Mouse (Mus musculus) adrenal gland, postnatal 36 days (tissue): ENCODE measurements around the gene Gm6096. TPM values are rescaled to one million over a fixed set of nuclear protein-coding genes. Genes with fewer than 3 reads are reported as not detected.

Source experiments
- DNase-seq, 2 experiments: peaks; one replicate each; pipeline ENCODE4 v3.0.0; 2021; ENCODE audit warnings: mixed read lengths in 1 of 2
- total RNA-seq, 2 experiments: library from RNA; stranded (reverse); gene quantifications; 2 replicates each; pipeline ENCODE4 v1.2.3; 2021

Gm6096 gene
- total RNA-seq, 2 experiments from 2014 or later = not detected

- DNase-seq = no peak
Observed at GRCm38 (mm10) chr7:34234610-34235561, 16.0 kb upstream of the Gm6096 start.

DNA sequence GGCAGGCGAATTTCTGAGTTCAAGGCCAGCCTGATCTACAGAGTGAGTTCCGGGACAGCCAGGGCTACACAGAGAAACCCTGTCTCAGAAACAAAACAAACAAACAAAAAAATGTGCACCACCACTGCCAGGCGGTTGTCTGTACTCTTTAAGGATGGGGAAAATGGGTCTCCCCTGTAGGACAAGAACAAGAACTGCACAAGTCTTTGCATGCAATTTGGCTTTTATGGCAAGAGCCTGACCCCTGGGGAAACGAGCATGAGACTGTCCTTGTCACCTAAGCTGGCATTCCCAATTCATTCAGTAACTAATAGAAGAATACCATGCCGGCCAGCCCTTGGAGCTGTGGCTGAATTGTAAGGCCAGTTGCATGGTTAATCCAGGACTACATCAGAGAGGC is 15.2 kb upstream of the Gm6096 start:
- DNase-seq = no peak

DNA sequence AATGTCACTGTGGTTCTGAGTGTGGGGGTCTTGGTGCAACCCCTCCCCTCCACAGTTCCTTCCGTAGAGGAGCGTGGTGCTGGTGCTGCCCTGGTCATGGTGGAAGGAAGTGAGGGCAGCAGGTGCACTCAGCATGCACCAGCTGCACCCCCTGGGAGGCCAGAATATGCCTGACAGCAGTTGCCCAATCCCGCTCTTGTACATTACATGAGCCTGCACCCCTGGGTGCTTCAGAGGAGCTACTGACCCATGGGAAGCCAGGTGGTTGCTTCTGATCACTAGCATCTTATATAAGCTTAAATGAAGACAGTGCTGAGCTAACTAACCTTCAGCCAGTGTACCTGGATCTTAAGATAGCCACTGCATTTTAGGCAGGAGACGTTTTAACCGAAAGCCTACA is 12.8 kb upstream of the Gm6096 start:
- no peak for DNase-seq

GRCm38 (mm10) chr7:34242176-34242575 is 8.7 kb upstream of the Gm6096 start:
- no peak for DNase-seq

- no peak for DNase-seq
Observed at GRCm38 (mm10) chr7:34246870-34247499, 3.9 kb upstream of the Gm6096 start.

- DNase-seq = no peak
Observed at GRCm38 (mm10) chr7:34252030-34252429, 1.2 kb downstream of the Gm6096 start.

GRCm38 (mm10) chr7:34255137-34255536 is 4.3 kb downstream of the Gm6096 start:
- DNase-seq = no peak

GRCm38 (mm10) chr7:34255916-34256315 is 5.1 kb downstream of the Gm6096 start:
- DNase-seq = no peak

DNA sequence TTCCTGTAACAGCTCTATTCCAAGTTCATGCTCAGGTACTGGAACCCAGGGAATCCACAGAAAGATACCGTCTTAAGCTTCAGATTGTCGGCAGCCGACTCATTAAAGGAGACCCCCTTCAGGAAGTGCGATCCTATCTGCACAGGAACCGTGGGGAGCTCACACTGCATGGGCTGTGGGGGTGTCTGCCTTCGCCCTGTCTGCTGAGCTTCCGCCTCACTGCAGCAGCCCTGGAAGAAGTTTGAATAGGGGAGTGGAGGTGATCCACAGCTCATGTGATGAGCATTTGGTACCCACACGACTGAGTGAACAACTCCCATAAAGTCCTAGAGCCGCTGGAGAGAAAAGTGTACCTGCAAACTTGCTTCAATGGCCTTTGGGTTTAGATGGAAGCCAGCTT is 6.4 kb downstream of the Gm6096 start:
- DNase-seq = no peak

DNA sequence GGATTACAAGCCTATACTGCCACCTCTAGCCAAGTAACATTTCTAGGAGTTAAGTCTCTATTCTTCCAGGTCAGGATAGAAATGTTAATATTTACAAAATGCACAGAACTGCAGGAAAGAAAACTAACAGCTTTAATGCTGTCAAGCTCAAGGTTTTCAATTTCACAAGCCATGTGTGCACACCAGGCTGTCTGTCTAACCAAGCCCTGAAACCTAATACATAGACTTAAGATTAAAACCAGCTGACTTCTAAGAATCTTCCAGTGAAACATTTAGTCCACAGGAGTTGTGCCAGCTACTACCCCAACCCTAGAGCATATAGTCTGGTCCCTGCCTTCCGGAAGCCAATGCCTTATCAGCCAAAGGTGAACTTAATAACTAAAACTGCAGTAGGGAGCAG is 7.6 kb downstream of the Gm6096 start:
- DNase-seq = no peak

DNA sequence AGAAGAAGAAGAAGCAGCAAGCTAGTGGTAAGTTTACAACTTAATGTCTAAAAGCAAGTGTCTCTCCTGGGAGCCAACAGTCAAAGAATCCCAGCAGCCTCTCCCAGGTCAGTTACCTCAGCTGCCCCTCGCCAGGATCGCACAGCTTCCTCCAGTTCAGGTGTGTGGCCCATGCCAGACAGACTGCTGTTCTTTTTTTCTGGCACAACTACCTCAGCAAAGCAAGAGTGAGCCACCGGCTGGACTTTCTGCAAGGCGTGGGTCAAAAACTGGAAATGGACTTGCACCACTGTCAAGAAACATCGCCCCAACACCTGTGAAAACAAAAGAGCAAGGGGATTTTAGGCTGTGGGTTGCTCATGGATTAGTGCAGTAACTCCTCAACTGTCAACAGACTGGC is 12.6 kb downstream of the Gm6096 start:
- no peak for DNase-seq

DNA sequence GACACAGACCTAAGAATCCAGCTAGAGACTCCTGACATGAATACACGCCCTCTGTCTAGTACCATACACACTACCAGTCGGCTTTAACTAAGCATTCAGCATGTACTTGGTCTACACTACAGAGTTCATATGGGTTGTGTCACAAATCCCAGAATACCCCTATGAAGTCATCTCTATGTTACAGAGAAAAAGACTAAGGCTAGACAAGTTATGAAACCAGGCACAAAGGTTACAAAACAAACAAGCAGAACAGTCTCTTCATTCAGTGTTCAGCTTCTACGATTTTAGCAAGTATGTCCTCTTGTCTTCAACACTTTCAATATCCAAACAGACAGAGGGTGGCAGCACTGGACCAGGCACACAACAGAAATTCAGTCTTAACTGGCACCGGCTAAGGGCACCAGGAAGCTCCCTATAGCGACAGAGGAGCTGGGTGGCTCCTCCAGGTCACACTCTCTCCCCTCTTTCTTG is 15.1 kb downstream of the Gm6096 start:
- peak; percentile 66 to 85 for DNase-seq

DNA sequence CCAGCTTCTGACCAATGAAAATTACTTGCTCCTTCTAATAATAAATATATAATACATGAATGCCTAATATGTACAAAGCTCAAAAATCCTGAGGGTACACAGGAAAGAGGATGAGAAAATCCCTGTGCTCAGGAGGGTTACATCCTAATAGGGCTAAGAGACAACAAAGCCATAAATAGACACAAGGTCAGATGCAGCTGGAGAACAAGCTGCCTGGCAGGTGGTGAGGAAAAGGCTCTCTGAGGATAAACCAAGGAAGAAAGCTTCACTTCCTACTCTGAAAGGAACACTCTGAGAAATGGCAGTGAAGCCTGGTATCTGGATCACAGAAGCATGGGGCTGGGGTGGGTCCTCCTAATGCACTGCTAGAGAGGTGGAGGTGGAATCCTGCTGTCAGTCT is 15.6 kb downstream of the Gm6096 start:
- DNase-seq = no peak

DNA sequence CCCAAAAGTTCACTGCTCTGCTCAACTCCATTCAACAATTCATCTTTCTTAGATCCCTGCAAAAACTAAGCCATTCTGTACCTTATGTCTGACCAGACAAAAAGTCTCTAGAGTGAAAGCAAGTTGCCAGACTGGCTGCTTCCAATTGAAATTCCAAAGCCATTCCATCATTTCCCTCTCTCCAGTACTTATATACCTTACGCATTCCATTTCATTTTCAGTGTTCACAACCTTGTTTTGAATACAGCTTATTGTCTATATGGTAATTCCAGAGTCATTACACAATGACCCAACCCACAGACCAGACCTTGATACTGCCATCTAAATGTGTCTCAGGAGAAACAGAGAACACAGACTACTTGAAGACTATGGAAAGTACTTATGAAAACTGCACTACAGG is 17.6 kb downstream of the Gm6096 start:
- no peak for DNase-seq

GRCm38 (mm10) chr7:34272465-34272864 is 21.6 kb downstream of the Gm6096 start:
- DNase-seq = no peak

GRCm38 (mm10) chr7:34276066-34276465 is 25.2 kb downstream of the Gm6096 start:
- DNase-seq = no peak

GRCm38 (mm10) chr7:34277656-34278055 is 26.8 kb downstream of the Gm6096 start:
- DNase-seq = no peak

- DNase-seq = no peak
Observed at GRCm38 (mm10) chr7:34290450-34291151, 39.8 kb downstream of the Gm6096 start.

DNA sequence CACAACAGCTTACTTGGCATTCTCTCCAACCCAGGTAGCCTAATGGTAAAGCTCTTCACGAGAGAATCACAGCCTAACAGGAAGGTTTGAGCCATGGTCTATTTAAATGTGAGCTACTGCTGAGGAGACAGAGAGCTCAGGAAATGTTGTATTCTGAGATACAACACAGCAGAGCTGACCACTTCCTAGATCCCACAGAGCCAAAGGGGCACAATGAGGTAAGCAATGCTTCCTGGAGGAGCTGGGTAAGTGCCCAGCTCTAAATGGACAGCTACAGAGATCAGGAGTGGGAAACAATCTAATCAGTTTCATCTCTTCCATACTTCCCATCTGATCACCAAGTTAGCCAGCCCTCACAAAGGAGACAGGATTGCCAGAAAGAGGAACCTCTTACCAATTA is 40.4 kb downstream of the Gm6096 start:
- no peak for DNase-seq

DNA sequence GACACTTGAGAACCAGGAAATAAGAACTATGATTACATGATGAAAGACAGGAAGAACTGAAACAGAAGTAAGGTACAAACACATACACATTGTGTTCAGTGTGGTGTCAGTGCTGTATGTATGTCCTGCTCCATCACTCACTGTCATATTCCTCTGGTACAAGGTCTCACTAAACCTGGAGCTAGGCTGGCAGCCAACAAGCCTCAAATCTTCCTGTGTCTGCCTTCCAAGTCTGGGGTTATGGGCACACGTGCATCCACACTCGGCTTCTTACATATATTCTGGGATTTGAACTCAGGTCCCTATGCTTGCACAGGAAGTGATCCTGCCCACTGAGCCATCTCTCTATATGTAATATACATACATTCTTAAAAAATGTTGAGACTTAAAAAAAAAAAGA is 41.8 kb downstream of the Gm6096 start:
- peak in 1 of 2 experiments; percentile 33 for DNase-seq

DNA sequence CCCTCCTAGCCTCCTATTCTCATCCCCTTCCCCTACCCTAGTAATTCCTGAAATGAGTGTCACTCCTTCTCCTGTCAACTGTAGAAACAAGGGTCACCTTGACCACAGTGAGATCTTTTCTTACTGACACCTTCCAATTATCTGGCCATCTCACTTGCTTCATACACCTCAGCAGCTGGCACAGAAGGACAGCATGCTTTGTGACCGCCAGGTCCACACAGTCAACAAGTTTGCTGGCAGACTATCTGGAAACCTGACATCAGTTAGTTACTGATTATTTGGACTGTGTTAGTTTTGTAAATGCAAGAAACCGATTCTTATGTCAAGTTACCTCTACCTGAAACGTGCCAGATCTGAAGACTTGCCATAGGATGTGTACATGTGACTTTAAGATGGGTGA is 45.3 kb downstream of the Gm6096 start:
- DNase-seq = no peak

- DNase-seq = no peak
Observed at GRCm38 (mm10) chr7:34298818-34299217, 48.0 kb downstream of the Gm6096 start.
